Mouse (Mus musculus) common myeloid progenitor, adult 5-6 weeks (primary cell): ENCODE results near the gene Chrm2. TPM values are rescaled to one million over a fixed set of nuclear protein-coding genes. Genes with fewer than 3 reads are reported as not detected.

Experiments
- ATAC-seq: replicated peaks from 2 replicates; pipeline ENCODE4 v1.8.0; 2016; ENCODE audit warnings: low read depth, mild to moderate bottlenecking, moderate TSS enrichment, inconsistent platforms; ENCODE audit not compliant: poor library complexity, severe bottlenecking
- total RNA-seq: library from RNA; stranded (forward); fragments of 200-1000, 187-1606 nt; gene quantifications from 2 replicates; pipeline ENCODE4 v1.2.3, GENCODE M21; 2017

Gene Chrm2
- total RNA-seq, 1 experiment from 2014 or later = not detected

DNA sequence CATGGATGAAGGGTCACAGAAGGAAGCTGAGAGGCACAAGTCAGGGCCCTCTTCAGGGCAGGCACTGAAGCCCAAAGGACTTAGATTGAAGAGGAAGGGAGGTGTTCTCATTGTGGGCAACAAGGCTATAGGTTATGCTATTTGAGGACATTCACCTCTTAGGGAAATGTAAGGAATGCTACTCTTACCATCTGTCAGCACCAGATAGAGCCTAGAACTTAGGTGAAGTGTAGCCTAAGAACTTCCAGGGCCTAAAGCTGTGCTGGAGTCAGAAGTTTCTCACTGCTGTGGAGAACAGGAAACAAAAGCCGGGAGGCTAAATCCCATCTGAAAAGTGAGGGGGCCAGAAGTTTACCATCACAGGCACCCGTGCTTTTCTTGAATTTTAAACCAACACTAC is 120.6 kb downstream of the Chrm2 start:
- ATAC-seq = no peak

DNA sequence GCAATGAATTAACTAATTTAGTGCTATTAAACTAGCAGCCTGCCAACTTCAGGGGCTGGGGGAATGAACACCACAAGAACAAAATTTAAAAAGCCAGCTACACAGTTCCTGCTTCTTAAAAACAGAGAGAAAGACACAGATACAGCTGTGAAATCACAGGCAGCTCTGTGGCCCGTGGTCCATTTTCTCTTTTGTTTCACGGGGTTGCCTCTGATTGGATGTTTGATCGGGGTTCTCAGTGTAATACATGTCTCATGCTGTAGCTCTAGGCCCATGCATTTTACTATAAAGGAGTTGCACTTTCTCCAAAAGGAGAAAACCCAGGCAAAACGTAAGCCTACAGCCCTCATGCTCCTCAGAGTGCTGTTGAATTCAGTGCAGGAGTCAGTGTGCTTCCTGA is 128.6 kb downstream of the Chrm2 start:
- ATAC-seq = no peak

DNA sequence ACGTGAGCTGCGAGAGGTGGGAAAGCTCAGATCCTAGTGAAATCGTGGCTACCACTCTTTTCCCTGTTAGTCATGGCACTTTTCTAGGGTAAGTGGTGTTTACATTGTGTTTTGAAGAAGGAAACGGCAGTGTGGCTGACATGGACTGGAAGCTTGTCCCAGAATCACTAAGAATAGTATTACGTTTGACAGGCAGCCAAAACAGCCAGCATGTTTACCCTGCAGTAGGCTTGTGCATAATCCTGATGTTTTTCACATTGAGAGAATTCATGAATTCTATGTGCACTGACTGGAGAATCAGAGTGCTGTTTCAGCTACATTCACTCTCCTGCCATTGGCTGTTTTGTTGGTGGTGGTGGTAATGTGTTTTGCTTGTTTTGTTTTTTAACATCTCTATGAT is 129.4 kb downstream of the Chrm2 start:
- ATAC-seq = no peak

DNA sequence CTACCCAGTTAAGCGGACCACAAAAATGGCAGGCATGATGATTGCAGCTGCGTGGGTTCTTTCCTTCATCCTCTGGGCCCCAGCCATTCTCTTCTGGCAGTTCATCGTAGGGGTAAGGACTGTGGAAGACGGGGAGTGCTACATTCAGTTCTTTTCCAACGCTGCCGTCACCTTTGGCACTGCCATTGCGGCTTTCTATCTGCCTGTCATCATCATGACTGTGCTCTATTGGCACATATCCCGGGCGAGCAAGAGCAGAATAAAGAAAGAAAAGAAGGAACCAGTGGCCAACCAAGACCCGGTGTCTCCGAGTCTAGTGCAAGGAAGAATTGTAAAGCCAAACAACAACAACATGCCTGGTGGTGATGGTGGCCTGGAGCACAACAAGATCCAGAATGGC is 135.7 kb downstream of the Chrm2 start:
- no peak for ATAC-seq

DNA sequence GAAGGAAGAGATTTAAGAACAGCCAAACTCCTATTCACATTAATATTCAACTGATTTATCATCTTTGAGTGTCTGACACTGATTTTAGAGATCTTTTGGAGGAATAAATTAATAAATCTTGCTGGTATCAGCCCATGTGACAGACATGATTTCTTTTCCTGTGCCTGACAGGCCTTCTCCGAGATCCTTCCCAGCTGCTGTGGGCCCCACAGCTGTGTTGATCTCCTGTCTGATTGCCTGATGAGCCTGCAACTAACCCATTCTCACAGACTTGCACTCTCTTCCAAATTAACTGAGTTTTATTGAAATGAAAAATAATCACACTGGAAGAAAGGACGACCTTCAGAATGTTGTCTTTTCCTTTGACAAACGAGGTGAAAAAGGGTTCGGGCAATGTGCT is 140.6 kb downstream of the Chrm2 start:
- ATAC-seq = no peak

DNA sequence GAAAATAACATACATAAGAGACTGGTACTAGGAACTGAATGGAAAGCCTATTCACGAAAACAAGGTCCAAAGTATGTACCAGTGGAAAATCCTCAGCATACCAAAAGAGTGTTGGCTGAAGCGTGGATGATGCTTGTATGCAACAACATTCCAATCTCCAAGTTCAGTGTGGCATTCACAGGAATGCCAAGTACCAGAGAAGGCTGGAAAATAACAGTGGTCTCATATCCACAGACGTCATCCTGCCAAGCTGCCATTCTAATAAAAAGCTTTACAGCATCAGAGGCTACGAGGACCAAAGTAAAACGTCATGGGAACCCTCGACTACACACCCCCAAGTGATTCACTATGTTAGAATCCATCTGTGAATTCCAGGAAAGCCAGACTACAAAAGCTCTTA is 153.4 kb downstream of the Chrm2 start:
- no peak for ATAC-seq

DNA sequence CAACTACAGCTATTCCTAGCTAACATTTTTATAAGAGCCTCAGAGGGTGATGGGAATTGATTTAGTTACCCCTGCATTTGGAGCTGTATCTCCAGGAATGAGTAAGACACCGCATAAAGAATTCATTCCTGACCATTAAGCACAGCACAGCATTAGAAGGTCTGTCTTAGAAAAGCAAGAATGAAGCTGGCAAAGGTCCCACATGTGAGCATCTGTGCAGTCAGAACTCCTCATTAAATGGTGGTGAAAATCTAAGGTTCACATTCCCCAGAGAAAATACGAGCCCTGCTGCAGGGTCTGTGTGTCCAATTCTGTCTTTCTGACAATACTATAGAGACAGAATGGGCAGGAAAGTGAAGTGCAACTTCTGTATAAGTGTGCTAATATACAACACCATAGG is 179.0 kb downstream of the Chrm2 start:
- no peak for ATAC-seq
